Mouse (Mus musculus): ENCODE data around the gene Lamtor1. TPM values are rescaled to one million over a fixed set of nuclear protein-coding genes. Genes with fewer than 3 reads are reported as not detected.

The Lamtor1 gene
- polyA plus RNA-seq, 1 experiment = 235 TPM

GRCm38 (mm10) chr7:101866491-101867265 is 39.0 kb upstream of the Lamtor1 start:
- WGBS = 93% methylated on average over 11 of the region's 11 CpGs
- DNase-seq = no peak
- no peaks in the 10 kb centered on the region for H3K4me1 ChIP-seq (replicated peaks; ENCODE audit: control insufficient read depth, insufficient read depth, low read length)
- no peaks in the 10 kb centered on the region for H3K27me3 ChIP-seq (ENCODE audit: control insufficient read depth, insufficient read depth, low read length)
- no peak overlapping the region for H3K27ac ChIP-seq (ENCODE audit: control insufficient read depth, insufficient read depth, low read length)
- TF ChIP-seq CTCF (IDR thresholded peaks at IDR 0.05; ENCODE audit: borderline replicate concordance, control insufficient read depth, extremely low read depth, insufficient read depth, low read length, poor library complexity) (no peak), POLR2A (IDR thresholded peaks at IDR 0.05; ENCODE audit: control insufficient read depth, extremely low read depth, insufficient read depth, low read length, poor library complexity) (no peak)
- no peak overlapping the region for H3K4me3 ChIP-seq (ENCODE audit: control insufficient read depth, insufficient read depth, low read length)
- no peaks in the 10 kb centered on the region for H3K36me3 ChIP-seq (ENCODE audit: control insufficient read depth, insufficient read depth, low read length)

GRCm38 (mm10) chr7:101867482-101867881 is 38.2 kb upstream of the Lamtor1 start:
- H3K27ac ChIP-seq (ENCODE audit: control insufficient read depth, insufficient read depth, low read length) = no peak overlapping the region
- no peak for DNase-seq
- H3K36me3 ChIP-seq (ENCODE audit: control insufficient read depth, insufficient read depth, low read length) = no peaks in the 10 kb centered on the region
- 93% methylated on average over 4 of the region's 4 CpGs for WGBS
- H3K4me3 ChIP-seq (ENCODE audit: control insufficient read depth, insufficient read depth, low read length) = no peak overlapping the region
- H3K4me1 ChIP-seq (replicated peaks; ENCODE audit: control insufficient read depth, insufficient read depth, low read length) = no peaks in the 10 kb centered on the region
- H3K27me3 ChIP-seq (ENCODE audit: control insufficient read depth, insufficient read depth, low read length) = no peaks in the 10 kb centered on the region
- no peak for TF ChIP-seq POLR2A (IDR thresholded peaks at IDR 0.05; ENCODE audit: control insufficient read depth, extremely low read depth, insufficient read depth, low read length, poor library complexity)

GRCm38 (mm10) chr7:101868241-101869162 is 37.2 kb upstream of the Lamtor1 start:
- no peaks in the 10 kb centered on the region for H3K4me1 ChIP-seq (replicated peaks; ENCODE audit: control insufficient read depth, insufficient read depth, low read length)
- no peaks in the 10 kb centered on the region for H3K27me3 ChIP-seq (ENCODE audit: control insufficient read depth, insufficient read depth, low read length)
- H3K36me3 ChIP-seq (ENCODE audit: control insufficient read depth, insufficient read depth, low read length) = no peaks in the 10 kb centered on the region
- 94% methylated on average over 13 of the region's 13 CpGs for WGBS
- TF ChIP-seq POLR2A (IDR thresholded peaks at IDR 0.05; ENCODE audit: control insufficient read depth, extremely low read depth, insufficient read depth, low read length, poor library complexity) (no peak), CTCF (IDR thresholded peaks at IDR 0.05; ENCODE audit: borderline replicate concordance, control insufficient read depth, extremely low read depth, insufficient read depth, low read length, poor library complexity) (no peak)
- DNase-seq = no peak
- no peak overlapping the region for H3K27ac ChIP-seq (ENCODE audit: control insufficient read depth, insufficient read depth, low read length)
- H3K4me3 ChIP-seq (ENCODE audit: control insufficient read depth, insufficient read depth, low read length) = no peak overlapping the region

- Histone ChIP-seq H3K36me3 (ENCODE audit: control insufficient read depth, insufficient read depth, low read length) (no peaks in the 10 kb centered on the region), H3K4me3 (ENCODE audit: control insufficient read depth, insufficient read depth, low read length) (no peak overlapping the region), H3K27ac (ENCODE audit: control insufficient read depth, insufficient read depth, low read length) (no peak overlapping the region), H3K27me3 (ENCODE audit: control insufficient read depth, insufficient read depth, low read length) (no peaks in the 10 kb centered on the region), H3K4me1 (replicated peaks; ENCODE audit: control insufficient read depth, insufficient read depth, low read length) (no peaks in the 10 kb centered on the region)
- DNase-seq = no peak
- 96% methylated on average over 7 of the region's 7 CpGs for WGBS
- TF ChIP-seq POLR2A (IDR thresholded peaks at IDR 0.05; ENCODE audit: control insufficient read depth, extremely low read depth, insufficient read depth, low read length, poor library complexity) (no peak), CTCF (IDR thresholded peaks at IDR 0.05; ENCODE audit: borderline replicate concordance, control insufficient read depth, extremely low read depth, insufficient read depth, low read length, poor library complexity) (no peak)
Observed at GRCm38 (mm10) chr7:101869163-101869500, 36.6 kb upstream of the Lamtor1 start.

- TF ChIP-seq CTCF (IDR thresholded peaks at IDR 0.05; ENCODE audit: borderline replicate concordance, control insufficient read depth, extremely low read depth, insufficient read depth, low read length, poor library complexity) (no peak), POLR2A (IDR thresholded peaks at IDR 0.05; ENCODE audit: control insufficient read depth, extremely low read depth, insufficient read depth, low read length, poor library complexity) (no peak)
- WGBS = 90% methylated on average over 2 of the region's 2 CpGs
- no peak for DNase-seq
- no peaks in the 10 kb centered on the region for H3K27me3 ChIP-seq (ENCODE audit: control insufficient read depth, insufficient read depth, low read length)
- no peaks in the 10 kb centered on the region for H3K4me1 ChIP-seq (replicated peaks; ENCODE audit: control insufficient read depth, insufficient read depth, low read length)
- no peak within 1 kb of the TSS for H3K4me3 ChIP-seq (ENCODE audit: control insufficient read depth, insufficient read depth, low read length)
- H3K27ac ChIP-seq (ENCODE audit: control insufficient read depth, insufficient read depth, low read length) = no peak within 1 kb of the TSS
- no peaks in the 10 kb centered on the region for H3K36me3 ChIP-seq (ENCODE audit: control insufficient read depth, insufficient read depth, low read length)
Observed at GRCm38 (mm10) chr7:101870629-101871028, 35.1 kb upstream of the Lamtor1 start, which contains the start of gene Folr1. TSS of gene Folr1 (minus strand) at chr7:101870788.

- H3K4me3 ChIP-seq (ENCODE audit: control insufficient read depth, insufficient read depth, low read length) = no peak overlapping the region
- H3K4me1 ChIP-seq (replicated peaks; ENCODE audit: control insufficient read depth, insufficient read depth, low read length) = no peaks in the 10 kb centered on the region
- DNase-seq = no peak
- no peak overlapping the region for H3K27ac ChIP-seq (ENCODE audit: control insufficient read depth, insufficient read depth, low read length)
- H3K36me3 ChIP-seq (ENCODE audit: control insufficient read depth, insufficient read depth, low read length) = no peaks in the 10 kb centered on the region
- TF ChIP-seq CTCF (IDR thresholded peaks at IDR 0.05; ENCODE audit: borderline replicate concordance, control insufficient read depth, extremely low read depth, insufficient read depth, low read length, poor library complexity) (no peak), POLR2A (IDR thresholded peaks at IDR 0.05; ENCODE audit: control insufficient read depth, extremely low read depth, insufficient read depth, low read length, poor library complexity) (no peak)
- WGBS = 87% methylated on average over 3 of the region's 3 CpGs
- H3K27me3 ChIP-seq (ENCODE audit: control insufficient read depth, insufficient read depth, low read length) = no peaks in the 10 kb centered on the region
Observed at GRCm38 (mm10) chr7:101871296-101871695, 34.4 kb upstream of the Lamtor1 start.
